Mouse (Mus musculus) limb, embryonic 10.5 days (tissue): ENCODE data around the gene Plcl1. TPM values are rescaled to one million over a fixed set of nuclear protein-coding genes. Genes with fewer than 3 reads are reported as not detected.

Experiments
- DNase-seq: peaks from one replicate; pipeline ENCODE4 v3.0.0-alpha.2; 2017; ENCODE audit warnings: low spot score
- H3K27ac ChIP-seq: fragments of 300-500 bp; sonication (generic); 2 replicates; pipeline ENCODE4 v1.5.1; 2016; ENCODE audit warnings: mild to moderate bottlenecking
- H3K27me3 ChIP-seq: fragments of 300-500 bp; sonication (generic); 2 replicates; pipeline ENCODE4 v1.6.1; 2016; ENCODE audit warnings: low read depth, mild to moderate bottlenecking; ENCODE audit not compliant: poor library complexity, severe bottlenecking
- H3K36me3 ChIP-seq: fragments of 300-500 bp; sonication (generic); 2 replicates; pipeline ENCODE4 v1.6.1; 2016; ENCODE audit warnings: mild to moderate bottlenecking, moderate library complexity
- H3K4me1 ChIP-seq: fragments of 300-500 bp; sonication (generic); 2 replicates; pipeline ENCODE4 v1.6.1; 2016
- H3K4me3 ChIP-seq: fragments of 300-500 bp; sonication (generic); 2 replicates; pipeline ENCODE4 v1.5.1; 2016; ENCODE audit warnings: mild to moderate bottlenecking, moderate library complexity
- H3K9me3 ChIP-seq: fragments of 300-500 bp; sonication (generic); replicated peaks from 2 replicates; pipeline ENCODE4 v1.6.1; 2016; ENCODE audit warnings: mild to moderate bottlenecking
- WGBS: fragments of 180-500 bp; shearing (Covaris S2); methylation state at CpG from one replicate; pipeline ENCODE4 v1.1.7; 2016; 5-methylcytosine and 5-hydroxymethylcytosine counted together
- polyA plus RNA-seq: library from polyadenylated mRNA; unstranded; fragments of >200 nt; fragmentation: Nextera tagmentation; extraction: Ambion mirVana; gene quantifications from 2 replicates; pipeline ENCODE4 v1.2.1, GENCODE M21; 2016

Plcl1 gene
- polyA plus RNA-seq, 1 experiment from 2014 or later = 0.54 TPM

- Histone ChIP-seq H3K9me3 (no peaks in the 10 kb centered on the region), H3K27me3 (no peaks in the 10 kb centered on the region), H3K27ac (no peak overlapping the region), H3K4me3 (no peak overlapping the region), H3K4me1 (no peaks in the 10 kb centered on the region), H3K36me3 (no peaks in the 10 kb centered on the region)
- DNase-seq = no peak
- WGBS = 86% methylated on average over 5 of the region's 5 CpGs
Measured at GRCm38 (mm10) chr1:55762284-55762683, 356.6 kb downstream of the Plcl1 start.

- no peaks in the 10 kb centered on the region for H3K9me3 ChIP-seq
- H3K4me1 ChIP-seq = no peaks in the 10 kb centered on the region
- no peak overlapping the region for H3K27ac ChIP-seq
- no peaks in the 10 kb centered on the region for H3K36me3 ChIP-seq
- no peaks in the 10 kb centered on the region for H3K27me3 ChIP-seq
- no peak for DNase-seq
- no peak overlapping the region for H3K4me3 ChIP-seq
- WGBS = 87% methylated on average over 2 of the region's 2 CpGs
Measured at GRCm38 (mm10) chr1:55763171-55763570, 357.4 kb downstream of the Plcl1 start.

- Histone ChIP-seq H3K36me3 (no peaks in the 10 kb centered on the region), H3K27me3 (no peaks in the 10 kb centered on the region)
- WGBS = 60% methylated on average over 1 of the region's 1 CpGs
Measured at GRCm38 (mm10) chr1:55766743-55767142, 361.0 kb downstream of the Plcl1 start.

GRCm38 (mm10) chr1:55770072-55770785, 364.5 kb downstream of the Plcl1 start:
- Histone ChIP-seq H3K4me1 (no peaks in the 10 kb centered on the region), H3K9me3 (no peaks in the 10 kb centered on the region), H3K27me3 (no peaks in the 10 kb centered on the region), H3K4me3 (no peak overlapping the region), H3K27ac (no peak overlapping the region), H3K36me3 (no peaks in the 10 kb centered on the region)
- DNase-seq = no peak

More at GRCm38 (mm10) chr1:55766743-55767142, 361.0 kb downstream of the Plcl1 start:
- no peaks in the 10 kb centered on the region for H3K9me3 ChIP-seq
- no peaks in the 10 kb centered on the region for H3K4me1 ChIP-seq
- no peak for DNase-seq
- no peak overlapping the region for H3K4me3 ChIP-seq
- H3K27ac ChIP-seq = no peak overlapping the region

- Histone ChIP-seq H3K4me1 (no peaks in the 10 kb centered on the region), H3K27ac (no peak overlapping the region), H3K9me3 (no peaks in the 10 kb centered on the region), H3K27me3 (no peaks in the 10 kb centered on the region), H3K36me3 (no peaks in the 10 kb centered on the region), H3K4me3 (no peak overlapping the region)
- no peak for DNase-seq
- WGBS = 75% methylated on average over 6 of the region's 6 CpGs
Measured at GRCm38 (mm10) chr1:55792817-55793216, 387.1 kb downstream of the Plcl1 start.

Other genes with a start within 250 kb of the Plcl1 start
- 13.4 and 25.4 TPM in 2 replicates for gene Rftn2, start 179.1 kb upstream of the Plcl1 start, polyA plus RNA-seq
- gene Mars2, start 168.7 kb upstream of the Plcl1 start, polyA plus RNA-seq = 2.5 and 2.8 TPM in 2 replicates
- gene Boll, start 42.5 kb upstream of the Plcl1 start, polyA plus RNA-seq = 0.18 and 0.38 TPM in 2 replicates